ENCODE assay signal across 19 mouse cellular contexts in genomic region chr13:9426779-9427178, GRCm38 (mm10).
DNase-seq lines count a peak whose midpoint lies in the region; ATAC-seq lines count a peak whose summit lies in the region.
"Had no signal": no experiment of that assay in that cellular context is flagged by ENCODE, and none has a peak within 500 bp of the region (broad histone marks: within the 10 kb centered on the region; RNA-seq: fewer than 3 reads in every experiment).

No protein-coding gene starts in this region.

- no peaks in the 10 kb centered on the region for H3K27me3 ChIP-seq in heart, embryonic 13.5 days (replicated peaks)
- no peaks in the 10 kb centered on the region for H3K27me3 ChIP-seq in heart, embryonic 15.5 days
- H3K27me3 ChIP-seq in neural tube, embryonic 15.5 days (replicated peaks), result no peaks in the 10 kb centered on the region
- H3K27me3 ChIP-seq: forebrain, embryonic 15.5 days; hindbrain, embryonic 13.5 days; limb, embryonic 12.5 days; midbrain, embryonic 12.5 days had no signal

- peak overlapping the region; percentile 39; the same call in 1 of the 2 replicates for H3K27ac ChIP-seq in heart, embryonic 13.5 days (replicated peaks)
- H3K27ac ChIP-seq in heart, embryonic 15.5 days, result peak overlapping the region; percentile 21
- no peak overlapping the region for H3K27ac ChIP-seq in neural tube, embryonic 15.5 days (replicated peaks)
- H3K27ac ChIP-seq: forebrain, embryonic 15.5 days; hindbrain, embryonic 13.5 days; limb, embryonic 12.5 days; midbrain, embryonic 12.5 days had no signal

- no peaks in the 10 kb centered on the region for H3K36me3 ChIP-seq in heart, embryonic 13.5 days
- no peaks in the 10 kb centered on the region for H3K36me3 ChIP-seq in heart, embryonic 15.5 days
- H3K36me3 ChIP-seq in neural tube, embryonic 15.5 days, result no peaks in the 10 kb centered on the region
- H3K36me3 ChIP-seq: forebrain, embryonic 15.5 days; hindbrain, embryonic 13.5 days; limb, embryonic 12.5 days; midbrain, embryonic 12.5 days had no signal

- H3K4me3 ChIP-seq in heart, embryonic 13.5 days, result no peak overlapping the region
- no peak overlapping the region for H3K4me3 ChIP-seq in heart, embryonic 15.5 days
- H3K4me3 ChIP-seq in neural tube, embryonic 15.5 days (replicated peaks), result no peak overlapping the region
- H3K4me3 ChIP-seq: forebrain, embryonic 15.5 days; hindbrain, embryonic 13.5 days; limb, embryonic 12.5 days; midbrain, embryonic 12.5 days had no signal

- peaks cover 40% of the 10 kb centered on the region for H3K4me1 ChIP-seq in heart, embryonic 13.5 days
- peaks cover 29% of the 10 kb centered on the region for H3K4me1 ChIP-seq in heart, embryonic 15.5 days (replicated peaks)
- no peaks in the 10 kb centered on the region; the same call in 1 of the 2 replicates for H3K4me1 ChIP-seq in neural tube, embryonic 15.5 days
- H3K4me1 ChIP-seq: forebrain, embryonic 15.5 days; midbrain, embryonic 12.5 days had no signal

- no peak overlapping the region; the same call in 1 of the 2 replicates for H3K4me2 ChIP-seq in heart, embryonic 13.5 days
- H3K4me2 ChIP-seq in heart, embryonic 15.5 days, result no peak overlapping the region
- H3K4me2 ChIP-seq in neural tube, embryonic 15.5 days, result no peak overlapping the region
- H3K4me2 ChIP-seq: forebrain, embryonic 15.5 days; hindbrain, embryonic 13.5 days; limb, embryonic 12.5 days; midbrain, embryonic 12.5 days had no signal

- H3K9ac ChIP-seq in heart, embryonic 13.5 days, result no peak overlapping the region
- no peak overlapping the region for H3K9ac ChIP-seq in heart, embryonic 15.5 days
- H3K9ac ChIP-seq in neural tube, embryonic 15.5 days (replicated peaks), result no peak overlapping the region
- H3K9ac ChIP-seq: forebrain, embryonic 15.5 days; hindbrain, embryonic 13.5 days; limb, embryonic 12.5 days; midbrain, embryonic 12.5 days had no signal

- intact Hi-C loops in heart, postnatal 25 days (cut with DNase I), result loop anchor here (5.0 kb wide), 1 partner anchor 74 kb away; no protein-coding TSS in a partner anchor

- H3K9me3 ChIP-seq in heart, embryonic 13.5 days, result no peaks in the 10 kb centered on the region
- no peaks in the 10 kb centered on the region for H3K9me3 ChIP-seq in heart, embryonic 15.5 days (replicated peaks)
- no peaks in the 10 kb centered on the region for H3K9me3 ChIP-seq in neural tube, embryonic 15.5 days (replicated peaks)
- H3K9me3 ChIP-seq: limb, embryonic 12.5 days had no signal

- no peak for ATAC-seq in heart, embryonic 13.5 days (ENCODE audit: extremely low read depth, insufficient number of reproducible peaks, low FRiP score, low TSS enrichment)
- ATAC-seq in heart, embryonic 15.5 days (replicated peaks; ENCODE audit: insufficient number of reproducible peaks, insufficient read depth, low FRiP score, low read depth), result no peak
- ATAC-seq in neural tube, embryonic 15.5 days (ENCODE audit: low FRiP score), result no peak
- no peak for ATAC-seq in megakaryocyte, adult 5-6 weeks (ENCODE audit: poor library complexity, severe bottlenecking)
- ATAC-seq: forebrain, embryonic 15.5 days; intestine, postnatal 0 days had no signal

- WGBS in heart, embryonic 13.5 days, result 14% methylated on average over 4 of the region's 4 CpGs
- WGBS in heart, embryonic 15.5 days, result 16% methylated on average over 4 of the region's 4 CpGs
- 82% methylated on average over 4 of the region's 4 CpGs for WGBS in neural tube, embryonic 15.5 days

- DNase-seq in heart, postnatal 25 days (ENCODE audit: low spot score), result no peak
- peak; percentile 15 for DNase-seq in NIH3T3 (ENCODE audit: low read depth)
- DNase-seq in lung, adult 18-20 months, result peak; percentile 26 to 45
- no peak for DNase-seq in adrenal gland, postnatal 14 days
- DNase-seq: cerebellum, adult 11-12 months; embryo, embryonic 11 days; gastrocnemius, postnatal 10 days; layer of hippocampus, postnatal 36 days; right cerebral cortex, postnatal 4 days; thymus, adult 2 months had no signal

Comparison
In these comparisons a context has a peak if more than half of its experiments do, and no peak if none do; other contexts are left out.
1. DNase-seq: peak in NIH3T3 (single experiment) and lung, adult 18-20 months (2 of 2); none in heart, postnatal 25 days (single experiment) and adrenal gland, postnatal 14 days (single experiment).